Mouse (Mus musculus) intestine, postnatal 0 days (tissue): ENCODE measurements around the gene Ppp6c. TPM values are rescaled to one million over a fixed set of nuclear protein-coding genes. Genes with fewer than 3 reads are reported as not detected.
"Not testable (repeated sequence)": the region's sequence is repeated elsewhere in the genome, so short reads cannot be mapped to it uniquely, and the experiment has no call there.

Source experiments
- ATAC-seq: fragments of 200-750 bp; cut with Nextera tagmentation; 2 replicates; pipeline ENCODE4 v1.8.0; 2017; ENCODE audit warnings: mild to moderate bottlenecking, moderate TSS enrichment, moderate library complexity
- H3K27ac ChIP-seq: fragments of 300-500 bp; sonication (generic); 2 replicates; pipeline ENCODE4 v1.5.1; 2014; ENCODE audit warnings: mild to moderate bottlenecking, low read depth, low read length, moderate library complexity
- H3K27me3 ChIP-seq: fragments of 300-500 bp; sonication (generic); replicated peaks from 2 replicates; pipeline ENCODE4 v1.6.1; 2014; ENCODE audit warnings: low read length, mixed read lengths; ENCODE audit not compliant: control insufficient read depth, insufficient read depth
- H3K36me3 ChIP-seq: fragments of 300-500 bp; sonication (generic); 2 replicates; pipeline ENCODE4 v1.6.1; 2014; ENCODE audit warnings: mild to moderate bottlenecking, moderate library complexity; ENCODE audit not compliant: control insufficient read depth, insufficient read depth
- H3K4me1 ChIP-seq: fragments of 300-500 bp; sonication (generic); replicated peaks from 2 replicates; pipeline ENCODE4 v1.6.1; 2014; ENCODE audit warnings: antibody characterized with exemption, low read length, mixed read lengths; ENCODE audit not compliant: control insufficient read depth, insufficient read depth
- H3K4me2 ChIP-seq: fragments of 300-500 bp; sonication (generic); replicated peaks from 2 replicates; pipeline ENCODE4 v1.6.1; 2014; ENCODE audit warnings: low read depth, mild to moderate bottlenecking, moderate library complexity
- H3K4me3 ChIP-seq: fragments of 300-500 bp; sonication (generic); 2 replicates; pipeline ENCODE4 v1.5.1; 2014; ENCODE audit warnings: low read depth, low read length
- H3K9ac ChIP-seq: fragments of 300-500 bp; sonication (generic); 2 replicates; pipeline ENCODE4 v1.6.1; 2014; ENCODE audit warnings: mild to moderate bottlenecking, low read depth, low read length
- H3K9me3 ChIP-seq: fragments of 300-500 bp; sonication (generic); 2 replicates; pipeline ENCODE4 v1.6.1; 2016; ENCODE audit warnings: mixed run types; ENCODE audit not compliant: control insufficient read depth
- CTCF ChIP-seq: sonication (generic); IDR thresholded peaks from 2 replicates; pipeline ENCODE4 v1.5.1; 2016; ENCODE audit warnings: low read depth, mild to moderate bottlenecking, control low read depth, antibody characterized with exemption, moderate library complexity
- WGBS: fragments of 180-500 bp; shearing (Covaris S2); extraction: QIAGEN DNeasy Blood & Tissue Kit; methylation state at CpG from one replicate; pipeline ENCODE4 v1.1.7; 2014; 5-methylcytosine and 5-hydroxymethylcytosine counted together
- polyA plus RNA-seq: library from polyadenylated mRNA; unstranded; fragments of >200 nt; fragmentation: Nextera tagmentation; extraction: Ambion mirVana; gene quantifications from 2 replicates; pipeline ENCODE4 v1.2.1, GENCODE M21; 2015

Gene Ppp6c
- 53.6 and 54.5 TPM in 2 replicates for polyA plus RNA-seq

GRCm38 (mm10) chr2:39226019-39226640, at the start of gene Ppp6c:
Ppp6c (minus strand) TSS chr2:39226451.
- no peak for TF ChIP-seq CTCF
- H3K9me3 ChIP-seq, result no peaks in the 10 kb centered on the region
- ATAC-seq, result peak; percentile 97
- WGBS, result under 1% methylated on average over 51 of the region's 56 CpGs
- H3K9ac ChIP-seq, result peak within 1 kb of the TSS; percentile 75
- H3K27me3 ChIP-seq, result no peaks in the 10 kb centered on the region
- H3K27ac ChIP-seq, result peak within 1 kb of the TSS; percentile 93
- peak within 1 kb of the TSS; percentile 65 for H3K4me2 ChIP-seq
- H3K36me3 ChIP-seq, result no peaks in the 10 kb centered on the region
- peak within 1 kb of the TSS; percentile 84 for H3K4me3 ChIP-seq
- H3K4me1 ChIP-seq, result 0 out of 2 replicates have a peak, but pooled peaks cover 2% of the 10 kb centered on the region

- Histone ChIP-seq H3K9ac (no peak overlapping the region), H3K4me3 (no peak overlapping the region), H3K36me3 (no peaks in the 10 kb centered on the region), H3K4me1 (no peaks in the 10 kb centered on the region), H3K9me3 (no peaks in the 10 kb centered on the region), H3K27me3 (no peaks in the 10 kb centered on the region), H3K4me2 (no peak overlapping the region), H3K27ac (no peak overlapping the region)
- no peak for ATAC-seq
- peak; percentile 73 for TF ChIP-seq CTCF
- 46% methylated on average over 3 of the region's 3 CpGs for WGBS
These were observed 42.1 kb upstream of the Ppp6c start for GRCm38 (mm10) chr2:39268357-39268756.

DNA sequence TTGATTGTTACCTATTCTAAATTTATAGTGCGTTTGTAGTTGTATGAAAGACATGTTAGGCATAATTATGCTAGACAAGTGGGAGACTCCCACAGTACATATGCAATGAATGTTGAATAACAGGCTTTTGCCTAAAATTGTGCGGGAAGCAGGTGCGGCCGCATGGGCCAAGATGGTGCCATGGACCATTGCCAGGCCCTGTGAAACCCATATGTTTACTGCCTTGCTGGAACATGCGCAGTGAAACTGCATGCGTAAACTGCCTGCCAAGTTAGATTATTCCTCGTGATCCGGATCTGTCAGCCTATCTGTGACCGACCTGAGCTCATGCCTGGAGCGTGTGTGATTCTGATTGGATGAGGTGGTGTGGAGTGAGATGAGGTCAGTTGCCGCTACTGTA, 26.0 kb upstream of the Ppp6c start:
- not testable (repeated sequence) for H3K36me3 ChIP-seq, H3K27ac ChIP-seq, H3K9ac ChIP-seq, ATAC-seq, H3K4me3 ChIP-seq, H3K4me1 ChIP-seq, H3K9me3 ChIP-seq, H3K4me2 ChIP-seq, H3K27me3 ChIP-seq
- WGBS, result 91% methylated on average over 11 of the region's 11 CpGs

DNA sequence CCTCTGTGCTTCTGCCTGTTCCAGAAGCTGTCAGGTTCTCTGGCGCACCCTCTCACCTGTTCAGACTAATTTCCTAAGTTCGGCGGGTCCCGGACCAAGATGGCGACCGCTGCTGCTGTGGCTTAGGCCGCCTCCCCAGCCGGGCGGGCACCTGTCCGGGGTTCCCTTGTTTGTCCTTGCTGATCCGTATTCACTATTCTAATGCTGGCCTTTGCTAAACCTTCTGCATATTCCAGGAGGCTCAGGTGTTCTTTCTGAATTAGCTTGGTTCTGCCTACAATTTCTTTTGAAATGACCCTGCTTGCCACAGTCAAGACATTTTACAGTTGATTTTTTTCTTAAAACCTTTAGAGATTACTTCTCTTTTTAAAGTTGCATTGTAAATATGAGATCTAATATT, 20.6 kb upstream of the Ppp6c start:
- not testable (repeated sequence) for H3K36me3 ChIP-seq, H3K9ac ChIP-seq, H3K4me2 ChIP-seq, H3K4me3 ChIP-seq, H3K9me3 ChIP-seq, H3K4me1 ChIP-seq, ATAC-seq, H3K27ac ChIP-seq, H3K27me3 ChIP-seq
- 83% methylated on average over 7 of the region's 11 CpGs for WGBS

DNA sequence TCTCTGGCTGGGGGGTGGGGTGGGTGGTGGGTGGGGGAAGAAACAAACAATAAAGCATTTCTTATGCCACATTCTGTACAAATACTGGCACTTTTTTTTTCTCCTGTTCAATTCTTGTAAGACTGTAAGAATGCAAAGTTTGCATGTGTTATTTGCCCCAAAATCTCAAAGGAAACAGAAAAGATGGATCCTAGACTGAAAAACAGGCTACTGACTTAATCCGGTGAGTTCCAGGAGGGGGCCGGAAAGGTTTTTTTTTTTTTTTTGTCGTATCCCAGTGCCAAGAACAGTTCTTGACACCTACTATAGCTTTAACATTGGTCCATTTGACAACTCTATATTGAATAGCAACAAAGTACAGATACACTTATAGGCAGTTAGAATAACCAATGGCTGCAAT, 480 bp upstream of the Ppp6c start:
- peak overlapping the region; percentile 84 for H3K4me3 ChIP-seq
- H3K27me3 ChIP-seq, result no peaks in the 10 kb centered on the region
- no peak overlapping the region for H3K27ac ChIP-seq
- ATAC-seq, result no peak
- H3K36me3 ChIP-seq, result no peaks in the 10 kb centered on the region
- H3K4me2 ChIP-seq, result peak overlapping the region; percentile 65
- H3K9me3 ChIP-seq, result no peaks in the 10 kb centered on the region
- 0 out of 2 replicates have a peak, but pooled peaks cover 2% of the 10 kb centered on the region for H3K4me1 ChIP-seq
- no peak overlapping the region for H3K9ac ChIP-seq
- 33% methylated on average over 3 of the region's 3 CpGs for WGBS
- no peak for TF ChIP-seq CTCF

GRCm38 (mm10) chr2:39225331-39226018, 776 bp downstream of the Ppp6c start:
- peak; percentile 54 for ATAC-seq
- Histone ChIP-seq H3K27ac (peak overlapping the region; percentile 93), H3K4me2 (peak overlapping the region; percentile 65), H3K4me3 (peak overlapping the region; percentile 84), H3K9ac (peak overlapping the region; percentile 75)
- H3K36me3 ChIP-seq, H3K9me3 ChIP-seq, H3K4me1 ChIP-seq, H3K27me3 ChIP-seq: not testable (repeated sequence)
- 4% methylated on average over 24 of the region's 36 CpGs for WGBS
